Mouse (Mus musculus): Measurements from ENCODE around the gene Camp.

The Camp gene

DNA sequence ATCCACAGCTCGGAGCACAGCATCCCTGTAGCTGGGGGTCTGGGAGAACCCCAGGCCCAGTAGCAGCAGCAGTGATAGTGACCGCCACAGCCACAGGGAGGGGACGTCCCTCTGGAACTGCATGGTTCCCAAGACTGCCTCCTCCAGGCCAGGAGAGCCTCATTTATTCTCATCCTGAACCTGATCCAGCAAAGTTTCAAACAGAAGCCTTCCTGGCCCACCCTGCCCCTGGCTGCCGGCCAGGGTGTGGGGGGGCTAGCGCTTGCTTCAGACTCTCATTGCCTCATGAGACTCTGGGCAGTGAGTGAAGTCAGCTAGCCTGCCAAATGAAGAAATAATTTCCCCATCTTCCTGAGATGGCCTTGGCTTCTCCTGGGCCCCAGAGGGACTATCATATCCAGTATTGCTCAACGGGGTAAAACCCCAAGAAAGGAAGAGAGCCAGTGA lies at the start of gene Camp:
Gene Camp, minus strand, starts transcription at position 306 of the 447 bp plus-strand sequence.
- no peak for DNase-seq

DNA sequence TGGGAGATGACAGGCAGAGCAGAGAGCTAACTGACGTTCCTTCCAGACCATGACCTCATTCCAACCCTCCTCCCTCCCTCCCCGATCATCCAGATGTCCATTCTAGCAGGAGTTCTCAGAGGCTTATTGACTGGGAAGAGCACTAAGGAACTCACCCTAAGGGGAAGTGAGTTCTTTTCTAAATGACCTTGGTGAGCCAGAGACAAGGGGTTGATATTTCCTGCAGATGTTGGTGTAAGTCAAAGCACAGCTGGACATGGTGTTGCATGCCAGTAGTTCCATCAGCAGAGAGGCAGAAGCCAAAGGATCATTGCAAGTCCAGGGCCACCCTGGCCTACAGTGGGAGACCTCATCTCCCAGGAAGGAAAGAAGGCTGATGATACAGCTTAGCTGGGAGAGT lies 48.6 kb upstream of the Camp start:
- DNase-seq, result no peak

DNA sequence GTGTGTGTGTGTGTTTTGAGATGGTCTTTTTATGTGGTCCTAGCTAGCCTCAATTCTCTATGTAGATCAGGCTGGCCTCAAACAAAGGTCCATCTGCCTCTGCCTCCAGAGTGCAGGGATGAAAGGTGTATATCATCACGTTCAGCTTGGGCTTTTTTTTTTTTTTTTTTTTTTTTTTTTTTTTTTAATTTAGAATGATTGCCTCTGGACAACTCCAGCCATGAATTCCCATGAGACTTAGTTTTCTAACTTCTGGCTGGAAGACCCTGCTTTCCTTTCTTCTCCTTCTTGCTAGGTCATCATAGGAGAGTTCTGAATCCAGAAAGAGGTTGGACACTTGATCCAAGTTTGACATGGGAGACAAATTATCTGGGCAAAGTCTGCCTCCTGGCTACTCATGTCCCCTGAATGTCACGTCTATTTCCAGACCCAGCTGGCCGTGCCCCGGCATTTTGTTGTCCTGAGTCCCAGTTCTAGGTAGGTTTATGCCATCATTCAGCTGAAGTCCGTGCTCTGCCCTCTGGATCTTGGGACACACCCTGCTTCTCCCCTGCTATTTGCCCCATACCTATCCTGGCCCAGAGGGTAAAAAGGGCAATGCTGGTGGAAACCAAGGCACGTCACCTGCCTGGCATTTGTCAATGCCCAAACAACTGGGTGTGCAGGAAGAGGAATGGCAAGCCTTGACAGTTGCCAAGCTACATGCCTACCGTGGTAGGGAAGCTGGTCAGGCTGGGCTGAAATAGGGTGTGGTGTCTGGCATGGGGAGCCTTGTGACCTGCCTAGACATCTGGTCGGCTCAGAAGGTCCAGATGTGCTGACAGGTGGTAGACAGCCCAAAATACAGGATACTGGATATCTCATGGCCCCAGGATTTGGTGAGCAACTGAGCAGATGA lies 47.1 kb upstream of the Camp start:
- DNase-seq, result no peak

DNA sequence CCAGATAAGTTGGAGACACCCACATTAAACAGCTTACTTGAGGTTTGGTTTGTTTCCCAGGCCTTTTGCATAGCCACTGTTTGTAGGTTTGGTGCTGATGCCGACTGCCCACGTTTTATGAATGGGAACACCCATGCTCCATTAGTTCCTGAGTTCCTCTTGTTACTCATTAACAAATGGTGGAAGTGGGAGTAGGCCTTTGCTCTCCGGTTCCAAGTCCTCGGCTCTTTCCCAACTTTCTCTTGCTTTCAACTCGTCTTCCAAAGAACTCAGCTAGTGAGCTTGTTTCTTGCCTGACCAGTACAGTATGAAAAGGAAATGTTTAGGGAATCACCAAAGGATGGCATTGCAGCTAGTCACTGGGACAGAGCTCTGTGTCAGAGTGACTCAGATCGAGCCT lies 46.2 kb upstream of the Camp start:
- no peak for DNase-seq

DNA sequence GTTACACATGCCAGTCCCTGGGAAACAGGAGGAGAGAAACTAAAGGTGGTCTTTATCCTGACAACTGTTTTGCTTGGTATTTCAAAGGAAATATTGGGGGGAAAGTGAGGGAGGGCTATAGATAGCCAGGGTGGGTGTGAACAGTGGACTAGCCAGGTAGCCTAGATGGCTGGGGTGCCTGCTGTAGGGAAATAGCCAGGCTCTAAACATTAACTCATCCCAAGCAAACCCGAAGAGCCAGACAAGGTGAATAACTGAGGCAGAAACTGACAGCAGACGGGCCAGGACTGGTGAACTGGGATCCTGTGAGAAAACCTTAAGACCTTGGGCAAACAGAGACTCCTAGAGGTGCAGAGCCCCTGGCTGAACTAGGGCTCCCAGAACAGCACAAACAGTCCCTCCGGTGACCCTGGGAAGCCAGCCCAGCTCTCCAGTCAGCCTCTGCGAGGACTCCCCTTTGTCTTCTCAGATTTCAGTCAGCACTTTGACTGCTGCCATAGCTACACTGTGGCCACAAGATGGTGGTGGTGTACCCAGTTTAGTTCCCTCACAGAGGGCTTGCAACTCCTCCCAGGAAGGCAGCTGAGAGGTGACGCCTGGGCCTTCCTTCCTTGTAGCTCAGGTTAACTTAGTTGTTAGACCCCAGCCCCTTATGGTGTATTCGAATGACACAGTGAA lies 45.1 kb upstream of the Camp start:
- DNase-seq, result peak; percentile 34 to 68

DNA sequence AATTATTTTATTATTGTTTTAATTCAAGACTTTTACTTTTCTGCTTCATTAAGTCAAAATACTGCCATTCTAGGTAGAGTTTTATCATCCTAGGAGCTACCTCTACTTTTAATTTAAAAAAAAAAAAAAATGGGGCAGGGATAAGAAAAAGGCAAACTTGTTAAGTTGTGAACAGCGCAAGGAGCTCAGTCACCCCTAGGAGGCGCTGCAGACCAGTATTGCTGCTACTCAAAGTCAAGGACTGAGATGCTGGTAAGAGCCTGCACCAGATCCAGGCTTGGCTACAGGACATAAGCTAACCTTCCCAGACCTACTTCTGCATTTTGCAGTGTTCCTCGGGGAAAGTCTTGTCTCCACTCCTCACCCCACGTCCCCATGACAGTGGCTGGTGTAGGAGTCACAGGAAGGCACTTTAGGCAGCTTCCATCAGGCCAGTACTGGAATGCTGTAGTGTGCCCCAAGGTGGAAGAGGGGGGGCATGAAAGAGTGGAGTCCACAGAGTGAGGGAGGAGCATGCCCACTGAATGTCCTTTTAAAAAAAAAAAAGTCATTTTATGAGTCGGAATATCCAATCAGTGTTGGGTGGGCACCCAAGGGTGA lies 43.3 kb upstream of the Camp start:
- peak; percentile 83 to 90 for DNase-seq

DNA sequence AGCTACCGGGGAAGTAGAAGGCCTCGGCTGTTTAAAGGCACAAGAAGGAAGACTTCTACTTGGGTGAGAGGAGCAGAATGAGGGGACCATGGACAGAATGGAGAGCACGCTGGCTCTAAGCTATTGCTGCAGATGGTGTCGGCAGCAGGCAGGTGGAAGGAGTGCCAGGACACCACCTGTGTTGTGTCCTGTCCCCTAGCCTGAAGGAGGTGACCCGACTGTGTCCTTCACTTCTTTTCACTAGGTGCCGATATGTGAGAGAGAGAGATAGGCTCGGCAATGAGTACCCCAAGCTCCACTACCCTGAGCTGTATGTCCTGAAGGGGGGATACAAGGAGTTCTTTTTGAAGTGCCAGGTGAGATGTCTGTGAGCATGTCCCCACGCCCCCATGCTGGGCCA lies 42.1 kb upstream of the Camp start:
- DNase-seq, result peak; percentile 58 to 72

DNA sequence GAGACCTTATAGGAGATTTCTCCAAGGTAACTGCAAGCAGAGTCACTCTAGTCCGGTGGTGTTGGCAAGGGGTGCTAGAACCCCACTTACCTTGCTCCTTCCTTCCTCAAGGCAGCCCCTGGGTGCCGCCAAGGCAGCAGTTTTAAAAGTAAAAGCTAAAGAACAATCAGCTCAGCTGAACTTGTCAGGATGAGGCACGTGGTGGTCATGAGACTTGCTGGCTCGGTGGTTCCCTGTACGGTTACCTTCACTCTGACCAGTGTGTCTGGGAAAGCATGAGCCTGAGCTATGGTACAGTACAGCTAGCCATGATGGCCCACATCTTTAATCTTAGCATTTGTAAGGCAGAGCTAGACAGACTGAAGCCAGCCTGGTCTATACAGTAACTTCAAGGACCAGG lies 37.9 kb upstream of the Camp start:
- DNase-seq, result no peak

DNA sequence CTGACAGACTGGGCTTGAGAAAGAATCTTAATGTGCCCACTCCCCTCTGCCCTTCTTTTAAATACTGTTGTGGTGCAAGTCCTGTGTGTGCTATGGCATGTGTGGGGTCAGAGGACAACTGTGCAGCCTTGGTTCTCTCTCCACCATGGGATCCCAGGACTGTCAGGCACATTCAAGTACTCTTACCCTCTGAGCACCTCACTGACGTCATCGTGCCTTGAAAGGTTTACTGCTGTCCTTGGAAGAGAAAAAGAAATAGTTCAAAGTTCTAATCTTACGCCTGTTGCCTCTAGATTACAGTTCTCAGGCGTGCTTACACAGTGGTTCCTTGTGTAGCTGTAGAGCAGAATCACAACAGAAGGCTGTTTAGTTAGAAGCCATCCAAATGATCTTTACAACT lies 36.8 kb upstream of the Camp start:
- DNase-seq, result no peak

DNA sequence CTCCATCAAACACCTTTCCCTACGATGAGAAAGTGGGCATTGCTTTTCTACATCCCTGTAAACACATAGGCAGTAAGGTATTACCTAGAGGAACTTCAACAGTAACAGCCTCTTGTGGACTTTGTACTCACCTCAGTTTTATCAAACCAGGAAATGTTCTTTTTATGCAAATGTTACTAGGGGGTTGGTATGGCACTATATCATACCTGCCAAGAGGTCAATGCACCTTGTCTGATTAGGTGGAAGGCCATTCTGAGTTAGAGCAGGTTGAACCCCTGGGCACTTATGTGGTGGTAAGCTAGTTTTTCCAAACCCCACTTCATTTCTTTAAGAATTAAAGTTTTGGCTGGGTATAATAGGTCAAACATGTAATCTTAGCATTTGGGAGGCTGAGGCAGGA lies 29.9 kb upstream of the Camp start:
- DNase-seq, result no peak

DNA sequence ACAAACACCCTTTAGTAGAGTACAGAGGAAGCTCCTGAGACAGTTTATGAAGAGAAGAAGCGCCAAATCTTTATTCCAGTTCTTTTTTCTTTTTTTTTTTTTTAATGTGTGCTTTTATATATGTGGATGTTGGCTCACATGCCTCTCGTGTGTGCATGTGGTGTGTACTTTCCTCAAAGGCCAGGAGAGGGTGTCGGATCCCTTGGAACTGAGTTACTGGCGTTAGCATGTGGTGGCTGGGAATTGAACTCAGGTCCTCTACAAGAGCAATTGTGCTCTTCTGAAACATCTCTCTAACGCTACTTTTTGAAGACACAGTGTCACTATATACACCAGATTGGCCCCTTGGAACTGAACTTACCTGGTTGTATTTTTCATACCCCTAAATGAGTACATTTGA lies 28.2 kb upstream of the Camp start:
- DNase-seq, result no peak

DNA sequence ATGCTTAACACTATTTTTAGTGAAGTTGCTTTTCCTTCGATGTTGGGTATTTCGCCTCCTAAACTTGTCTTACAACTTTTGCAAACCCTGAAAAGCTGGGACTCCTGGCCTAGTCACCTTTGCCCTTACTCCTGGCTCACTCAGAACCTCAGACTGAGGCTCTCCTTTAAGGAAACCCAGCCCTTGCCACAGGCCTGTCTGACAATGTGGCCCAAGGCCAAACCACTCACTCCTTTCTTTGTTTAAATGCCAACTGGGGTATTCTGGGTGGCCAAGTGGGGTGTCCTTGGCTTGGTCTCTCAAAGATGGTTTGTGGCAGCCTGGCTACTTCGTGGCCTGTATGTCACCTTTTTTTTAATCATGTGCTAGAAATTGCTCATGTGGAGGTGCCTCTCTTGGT lies 27.3 kb upstream of the Camp start:
- DNase-seq, result peak in 1 of 2 experiments; percentile 39

DNA sequence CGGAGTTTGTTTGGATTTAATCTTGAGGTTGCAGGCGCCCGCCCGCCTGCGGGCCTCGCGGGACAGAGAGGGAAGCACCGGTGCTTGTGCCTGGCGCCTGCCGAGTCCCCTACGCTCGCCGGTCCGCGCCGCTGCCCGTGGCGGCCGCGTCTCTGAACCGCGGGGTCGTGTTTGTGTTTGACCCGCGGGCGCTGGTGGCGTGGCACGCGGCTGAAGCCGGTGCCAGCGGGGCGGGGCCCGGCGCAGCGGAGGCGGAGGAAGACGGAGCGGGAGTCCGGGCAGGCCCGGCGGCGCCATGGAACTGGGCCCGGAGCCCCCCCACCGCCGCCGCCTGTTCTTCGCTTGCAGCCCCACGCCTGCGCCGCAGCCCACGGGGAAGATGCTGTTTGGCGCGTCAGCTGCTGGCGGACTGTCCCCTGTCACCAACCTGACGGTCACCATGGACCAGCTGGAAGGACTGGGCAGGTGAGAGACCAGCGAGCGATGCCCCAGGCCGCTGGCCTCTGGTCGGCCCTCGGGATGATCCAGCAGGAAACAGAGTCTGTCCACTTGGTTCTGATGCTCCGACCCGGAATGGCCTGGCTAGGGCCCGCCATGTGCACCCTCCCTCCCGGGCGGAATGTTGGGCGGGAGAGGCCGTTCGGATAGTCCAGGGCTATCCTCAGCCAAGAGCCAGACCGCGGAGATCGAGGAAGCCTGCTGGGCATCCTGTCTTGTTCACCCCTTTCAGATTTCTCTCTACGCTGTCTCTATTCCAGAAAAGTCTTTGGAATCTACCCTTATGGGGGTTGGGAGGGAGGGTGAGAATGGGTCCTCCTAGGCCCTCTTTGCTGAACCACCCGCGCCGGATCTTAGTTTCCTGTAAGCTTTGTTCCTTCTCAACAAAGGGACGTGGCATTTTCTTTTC lies 26.5 kb upstream of the Camp start:
- peak; percentile 86 to 91 for DNase-seq

DNA sequence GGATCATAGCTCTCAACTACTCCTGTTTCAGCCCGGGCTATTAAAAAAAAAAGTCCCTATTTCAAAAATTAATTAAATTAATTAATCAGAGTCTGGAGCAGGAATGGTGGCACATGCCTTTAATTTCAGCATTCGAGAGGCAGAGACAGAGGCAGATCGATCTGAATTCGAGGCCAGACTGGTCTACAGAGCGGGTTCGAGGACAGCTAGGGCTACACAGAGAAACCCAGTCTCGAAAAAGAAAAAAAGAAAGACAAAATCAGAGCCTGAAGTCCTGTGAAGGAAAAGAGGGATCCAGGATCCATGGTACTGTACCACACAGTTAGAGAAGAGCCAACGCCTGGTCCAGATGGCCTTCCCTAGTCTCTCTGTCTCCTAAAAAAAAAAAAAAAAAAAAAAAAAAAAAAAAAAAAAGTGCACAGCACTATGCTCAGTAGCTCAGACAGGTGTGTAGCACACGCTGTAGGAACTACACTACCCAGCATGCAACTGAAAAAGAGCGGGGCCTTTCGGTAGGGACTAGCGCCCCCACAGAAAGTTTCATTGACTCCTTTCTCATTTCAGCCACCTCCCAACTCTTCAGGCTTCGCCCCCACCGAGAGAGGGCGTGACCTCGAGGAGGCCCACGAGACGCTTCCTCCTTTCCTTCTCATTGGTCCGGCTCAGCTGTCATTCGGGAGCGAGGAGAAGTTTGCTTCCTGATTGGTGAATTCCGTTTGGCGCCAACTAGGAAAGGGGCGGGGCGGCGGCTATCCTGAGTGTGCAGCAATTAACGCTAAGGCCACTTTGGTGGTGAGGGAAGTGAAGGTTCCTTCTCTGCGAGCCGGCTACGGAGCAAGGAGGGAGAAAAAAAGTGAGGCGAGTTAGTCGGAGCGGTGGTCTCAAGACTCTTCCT lies 25.6 kb upstream of the Camp start, which contains the start of gene Cdc25a:
Gene Cdc25a, plus strand, starts transcription at position 783 of the 895 bp plus-strand sequence.
- peak; percentile 97 to 98 for DNase-seq

DNA sequence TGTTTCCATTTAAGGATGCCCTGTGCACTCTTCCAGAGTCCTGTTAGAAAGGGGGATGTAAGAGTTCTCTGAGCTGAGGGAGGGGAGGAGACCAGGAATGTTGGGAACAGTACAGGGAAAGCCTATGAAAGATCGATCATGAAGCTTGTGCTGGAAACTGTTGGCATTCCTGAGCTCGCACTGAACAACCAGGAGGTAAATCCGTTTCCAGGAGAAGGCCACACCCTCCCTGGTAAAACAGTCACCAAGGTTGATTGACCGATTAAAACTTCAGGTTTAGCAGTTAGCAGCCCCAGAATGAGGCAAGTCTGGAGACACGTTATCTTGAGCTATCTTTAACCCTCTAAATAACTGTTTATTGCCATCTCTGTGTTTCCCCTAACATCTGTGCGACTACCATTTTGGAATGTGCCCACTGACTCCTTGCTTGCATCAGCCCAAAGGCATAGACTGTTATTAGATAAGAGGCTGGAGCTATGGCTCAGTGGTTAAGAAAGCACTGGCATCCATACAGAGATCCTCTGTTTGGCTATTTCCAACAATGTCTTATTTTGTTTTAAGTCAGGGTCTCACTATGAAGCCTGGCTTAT lies 21.7 kb upstream of the Camp start:
- DNase-seq, result no peak

DNA sequence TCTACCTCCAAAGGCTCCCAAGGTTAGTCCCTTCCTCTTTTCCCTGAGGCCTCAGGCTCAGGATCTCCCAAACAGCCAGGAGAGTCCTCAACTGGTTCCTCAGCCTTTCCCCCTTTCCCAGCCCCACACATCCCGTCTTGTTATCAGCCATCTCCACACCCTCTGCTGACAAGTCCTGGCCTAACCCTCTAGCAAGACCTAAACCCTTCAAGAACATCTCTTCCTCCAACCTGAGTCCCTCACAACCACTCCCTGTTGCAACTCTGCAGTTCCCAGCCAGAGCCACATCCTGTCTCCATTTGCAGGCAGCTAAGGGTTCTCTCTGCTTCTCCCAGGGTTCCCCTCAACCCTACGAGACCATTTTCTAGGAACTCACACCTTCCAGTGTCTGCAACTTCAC lies 16.8 kb upstream of the Camp start:
- no peak for DNase-seq

DNA sequence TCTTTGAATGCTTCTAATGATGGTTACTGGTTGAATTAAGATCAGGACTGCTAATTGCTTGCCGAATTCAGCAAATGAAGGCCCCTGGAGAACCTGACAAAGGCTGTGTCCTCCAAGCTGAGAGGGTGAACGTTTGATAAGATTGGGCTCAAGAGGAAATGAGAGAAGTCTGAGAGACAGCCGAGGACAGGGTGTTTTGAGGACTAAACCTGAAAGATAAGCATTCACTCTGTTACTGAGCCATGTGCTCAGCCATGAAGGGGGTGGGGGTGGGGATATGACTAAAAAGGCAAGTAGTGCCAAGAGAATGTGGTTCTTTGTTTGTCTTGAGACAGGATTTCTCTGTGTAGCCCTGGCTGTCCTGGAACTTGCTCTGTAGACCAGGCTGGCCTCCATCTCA lies 13.7 kb upstream of the Camp start:
- DNase-seq, result no peak

DNA sequence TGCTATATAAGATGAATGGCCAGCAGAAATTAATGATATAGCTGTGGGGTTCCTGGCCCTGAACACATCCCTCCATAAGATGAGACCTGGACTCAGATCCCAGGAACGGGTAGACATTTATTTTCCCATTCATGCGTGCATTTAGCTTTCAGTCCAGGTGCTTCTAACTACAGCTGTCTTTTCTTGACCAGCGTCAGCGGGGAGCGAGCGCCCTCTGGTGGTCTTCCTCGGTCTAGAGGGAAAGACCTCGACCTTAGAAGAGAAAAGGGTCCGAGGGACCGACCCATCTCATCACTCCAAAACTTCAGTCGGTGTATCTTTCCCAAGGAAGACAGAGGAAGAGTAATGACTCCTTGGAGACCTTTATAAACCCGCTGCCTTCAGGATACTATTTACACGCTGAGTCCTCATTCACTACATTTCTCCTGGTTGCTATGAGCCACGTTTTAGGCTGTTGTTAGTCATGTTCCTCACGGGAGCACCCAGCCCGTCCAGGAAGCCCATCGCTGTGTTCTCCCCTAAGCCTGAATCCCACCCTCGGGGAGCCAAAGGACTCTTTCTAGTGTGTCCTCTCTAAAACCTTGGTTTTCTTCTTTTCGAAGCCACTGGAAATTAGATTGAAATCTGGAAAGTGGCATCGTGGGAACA lies 13.1 kb upstream of the Camp start:
- DNase-seq, result peak; percentile 81 to 89

DNA sequence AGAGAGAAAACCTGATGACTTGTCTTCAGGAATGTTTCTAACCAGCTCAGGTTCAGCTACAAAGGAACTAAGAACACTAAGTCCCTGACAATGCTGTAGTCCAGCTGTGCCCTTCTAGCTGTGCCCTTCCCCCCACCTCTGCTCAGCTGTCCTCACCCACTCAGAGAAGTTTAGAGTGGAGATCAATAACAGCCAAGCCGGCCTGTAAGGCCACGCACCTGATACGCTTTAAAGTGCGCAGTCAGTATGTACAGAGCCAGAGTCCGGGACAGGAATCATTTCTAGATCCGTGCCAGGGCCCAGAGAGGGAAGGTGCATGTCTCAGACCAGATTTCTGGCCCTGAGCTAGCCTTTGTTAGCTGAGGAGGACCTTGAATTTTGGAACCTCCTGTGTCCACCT lies 6.5 kb upstream of the Camp start:
- DNase-seq, result no peak

DNA sequence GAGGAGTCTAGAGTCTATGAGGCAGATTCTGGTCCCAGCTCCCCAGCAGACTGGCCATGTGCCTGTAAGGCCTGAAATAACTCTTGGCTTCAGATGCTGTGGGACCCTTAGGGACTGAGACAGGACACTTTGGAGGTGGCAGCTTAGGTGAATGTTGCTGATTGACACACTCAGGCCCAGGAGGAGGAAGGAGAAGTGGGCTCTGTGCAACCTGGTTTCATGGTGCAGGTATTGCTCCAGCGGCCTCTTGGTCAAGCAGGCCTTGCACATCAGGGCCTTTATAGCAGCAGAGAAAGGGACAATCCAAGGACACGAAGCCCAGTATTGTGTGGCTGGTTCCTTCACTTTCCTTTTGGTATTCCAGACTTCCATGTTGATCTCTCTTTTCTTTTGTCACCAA lies 4.9 kb upstream of the Camp start:
- no peak for DNase-seq

DNA sequence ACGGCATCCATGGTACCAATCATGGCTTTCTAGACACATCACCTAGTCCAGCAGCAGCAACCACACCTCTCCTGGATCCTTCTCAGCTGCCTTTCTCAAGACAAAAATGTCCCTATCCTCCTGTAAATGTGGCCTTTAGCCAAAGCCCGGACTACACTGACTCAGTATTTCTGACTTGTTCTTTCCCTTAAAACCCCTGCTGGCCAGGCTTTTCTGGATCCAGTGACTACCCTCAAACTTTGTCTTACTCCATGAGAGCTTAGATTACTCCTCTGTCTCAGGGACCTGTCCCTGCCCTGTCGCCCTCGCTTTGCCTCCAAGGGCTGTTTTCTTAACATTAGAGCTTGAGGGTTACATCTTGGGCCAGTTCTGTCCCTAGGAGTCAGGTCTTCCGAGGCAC lies 682 bp upstream of the Camp start:
- no peak for DNase-seq

Measured in cerebellum, postnatal 25 days (tissue).